Mouse (Mus musculus): ENCODE measurements around the gene Slc40a1. TPM values are rescaled to one million over a fixed set of nuclear protein-coding genes. Genes with fewer than 3 reads are reported as not detected.

The Slc40a1 gene
- polyA plus RNA-seq, 1 experiment: 10.9 TPM

GRCm38 (mm10) chr1:45920703-45921102 is 5.6 kb downstream of the Slc40a1 start:
- Histone ChIP-seq H3K4me3 (ENCODE audit: insufficient read depth, low read length) (no peak overlapping the region), H3K27ac (ENCODE audit: insufficient read depth, low read length) (no peak overlapping the region), H3K4me1 (ENCODE audit: control insufficient read depth, insufficient read depth, low read length) (no peaks in the 10 kb centered on the region)
- no peak for TF ChIP-seq POLR2A (IDR thresholded peaks at IDR 0.05; ENCODE audit: extremely low read depth, insufficient read depth, low read length)
- TF ChIP-seq CTCF (IDR thresholded peaks at IDR 0.05; ENCODE audit: extremely low read depth, insufficient read depth, low read length): no peak

- H3K4me1 ChIP-seq (ENCODE audit: control insufficient read depth, insufficient read depth, low read length): no peaks in the 10 kb centered on the region
- H3K4me3 ChIP-seq (ENCODE audit: insufficient read depth, low read length): no peak overlapping the region
- no peak for TF ChIP-seq POLR2A (IDR thresholded peaks at IDR 0.05; ENCODE audit: extremely low read depth, insufficient read depth, low read length)
- TF ChIP-seq CTCF (IDR thresholded peaks at IDR 0.05; ENCODE audit: extremely low read depth, insufficient read depth, low read length): no peak
- H3K27ac ChIP-seq (ENCODE audit: insufficient read depth, low read length): no peak overlapping the region
These were observed 6.6 kb downstream of the Slc40a1 start for GRCm38 (mm10) chr1:45919752-45920151.

- no peaks in the 10 kb centered on the region for H3K4me1 ChIP-seq (ENCODE audit: control insufficient read depth, insufficient read depth, low read length)
- no peak overlapping the region for H3K27ac ChIP-seq (ENCODE audit: insufficient read depth, low read length)
- no peak for TF ChIP-seq CTCF (IDR thresholded peaks at IDR 0.05; ENCODE audit: extremely low read depth, insufficient read depth, low read length)
- TF ChIP-seq POLR2A (IDR thresholded peaks at IDR 0.05; ENCODE audit: extremely low read depth, insufficient read depth, low read length): no peak
- no peak overlapping the region for H3K4me3 ChIP-seq (ENCODE audit: insufficient read depth, low read length)
These were observed 9.1 kb downstream of the Slc40a1 start for GRCm38 (mm10) chr1:45917136-45917803.

- H3K27ac ChIP-seq (ENCODE audit: insufficient read depth, low read length): no peak overlapping the region
- H3K4me1 ChIP-seq (ENCODE audit: control insufficient read depth, insufficient read depth, low read length): no peaks in the 10 kb centered on the region
- TF ChIP-seq POLR2A (IDR thresholded peaks at IDR 0.05; ENCODE audit: extremely low read depth, insufficient read depth, low read length): no peak
- TF ChIP-seq CTCF (IDR thresholded peaks at IDR 0.05; ENCODE audit: extremely low read depth, insufficient read depth, low read length): no peak
- H3K4me3 ChIP-seq (ENCODE audit: insufficient read depth, low read length): no peak overlapping the region
These were observed 10.1 kb downstream of the Slc40a1 start for GRCm38 (mm10) chr1:45916174-45916573.

GRCm38 (mm10) chr1:45914236-45914635 is 12.1 kb downstream of the Slc40a1 start:
- TF ChIP-seq POLR2A (IDR thresholded peaks at IDR 0.05; ENCODE audit: extremely low read depth, insufficient read depth, low read length) (no peak), CTCF (IDR thresholded peaks at IDR 0.05; ENCODE audit: extremely low read depth, insufficient read depth, low read length) (no peak)
- Histone ChIP-seq H3K4me1 (ENCODE audit: control insufficient read depth, insufficient read depth, low read length) (no peaks in the 10 kb centered on the region), H3K27ac (ENCODE audit: insufficient read depth, low read length) (no peak overlapping the region), H3K4me3 (ENCODE audit: insufficient read depth, low read length) (no peak overlapping the region)

- Histone ChIP-seq H3K4me3 (ENCODE audit: insufficient read depth, low read length) (no peak overlapping the region), H3K27ac (ENCODE audit: insufficient read depth, low read length) (no peak overlapping the region), H3K4me1 (ENCODE audit: control insufficient read depth, insufficient read depth, low read length) (no peaks in the 10 kb centered on the region)
- no peak for TF ChIP-seq POLR2A (IDR thresholded peaks at IDR 0.05; ENCODE audit: extremely low read depth, insufficient read depth, low read length)
- no peak for TF ChIP-seq CTCF (IDR thresholded peaks at IDR 0.05; ENCODE audit: extremely low read depth, insufficient read depth, low read length)
These were observed 21.1 kb downstream of the Slc40a1 start for GRCm38 (mm10) chr1:45905107-45905821.

GRCm38 (mm10) chr1:45904161-45904560 is 22.2 kb downstream of the Slc40a1 start:
- Histone ChIP-seq H3K4me1 (ENCODE audit: control insufficient read depth, insufficient read depth, low read length) (no peaks in the 10 kb centered on the region), H3K4me3 (ENCODE audit: insufficient read depth, low read length) (no peak overlapping the region), H3K27ac (ENCODE audit: insufficient read depth, low read length) (no peak overlapping the region)
- TF ChIP-seq CTCF (IDR thresholded peaks at IDR 0.05; ENCODE audit: extremely low read depth, insufficient read depth, low read length): no peak

- TF ChIP-seq POLR2A (IDR thresholded peaks at IDR 0.05; ENCODE audit: extremely low read depth, insufficient read depth, low read length): no peak
- Histone ChIP-seq H3K4me3 (ENCODE audit: insufficient read depth, low read length) (no peak overlapping the region), H3K4me1 (ENCODE audit: control insufficient read depth, insufficient read depth, low read length) (no peaks in the 10 kb centered on the region), H3K27ac (ENCODE audit: insufficient read depth, low read length) (no peak overlapping the region)
These were observed 28.3 kb downstream of the Slc40a1 start for GRCm38 (mm10) chr1:45898044-45898443.

- TF ChIP-seq POLR2A (IDR thresholded peaks at IDR 0.05; ENCODE audit: extremely low read depth, insufficient read depth, low read length) (no peak), CTCF (IDR thresholded peaks at IDR 0.05; ENCODE audit: extremely low read depth, insufficient read depth, low read length) (no peak)
- no peak overlapping the region for H3K4me3 ChIP-seq (ENCODE audit: insufficient read depth, low read length)
These were observed 32.0 kb downstream of the Slc40a1 start for GRCm38 (mm10) chr1:45894168-45894912.

More at GRCm38 (mm10) chr1:45894168-45894912, 32.0 kb downstream of the Slc40a1 start:
- H3K4me1 ChIP-seq (ENCODE audit: control insufficient read depth, insufficient read depth, low read length): no peaks in the 10 kb centered on the region
- no peak overlapping the region for H3K27ac ChIP-seq (ENCODE audit: insufficient read depth, low read length)

Measured in cortical plate, adult 2 months (tissue).